Mouse (Mus musculus) heart, embryonic 12.5 days (tissue): Measurements from ENCODE around the gene Hspa8. TPM values are rescaled to one million over a fixed set of nuclear protein-coding genes. Genes with fewer than 3 reads are reported as not detected.
A peak's percentile ranks its signal among the peaks of the same experiment; 100 is the strongest.
"Not testable (repeated sequence)": the region's sequence is repeated elsewhere in the genome, so short reads cannot be mapped to it uniquely, and the experiment has no call there.

Experiments
- ATAC-seq: fragments of 200-750 bp; cut with Nextera tagmentation; 2 replicates; pipeline ENCODE4 v1.8.0; 2017; ENCODE audit warnings: moderate TSS enrichment, moderate library complexity; ENCODE audit not compliant: insufficient number of reproducible peaks, low FRiP score
- H3K27ac ChIP-seq: fragments of 300-500 bp; sonication (generic); 2 replicates; pipeline ENCODE4 v1.5.1; 2016; ENCODE audit warnings: mild to moderate bottlenecking, moderate library complexity; ENCODE audit not compliant: poor library complexity, severe bottlenecking
- H3K27me3 ChIP-seq: fragments of 300-500 bp; sonication (generic); replicated peaks from 2 replicates; pipeline ENCODE4 v1.6.1; 2016; ENCODE audit warnings: mild to moderate bottlenecking, moderate library complexity
- H3K36me3 ChIP-seq: fragments of 300-500 bp; sonication (generic); 2 replicates; pipeline ENCODE4 v1.6.1; 2016; ENCODE audit warnings: mild to moderate bottlenecking, moderate library complexity
- H3K4me1 ChIP-seq: fragments of 300-500 bp; sonication (generic); replicated peaks from 2 replicates; pipeline ENCODE4 v1.6.1; 2016; ENCODE audit warnings: mild to moderate bottlenecking
- H3K4me2 ChIP-seq: fragments of 300-500 bp; sonication (generic); 2 replicates; pipeline ENCODE4 v1.6.1; 2016; ENCODE audit warnings: mild to moderate bottlenecking, moderate library complexity
- H3K4me3 ChIP-seq: fragments of 300-500 bp; sonication (generic); 2 replicates; pipeline ENCODE4 v1.5.1; 2016; ENCODE audit warnings: mild to moderate bottlenecking
- H3K9ac ChIP-seq: fragments of 300-500 bp; sonication (generic); 2 replicates; pipeline ENCODE4 v1.6.1; 2016; ENCODE audit warnings: mild to moderate bottlenecking, moderate library complexity
- H3K9me3 ChIP-seq: fragments of 300-500 bp; sonication (generic); replicated peaks from 2 replicates; pipeline ENCODE4 v1.6.1; 2016; ENCODE audit warnings: mild to moderate bottlenecking, moderate library complexity
- WGBS: fragments of 180-500 bp; shearing (Covaris S2); methylation state at CpG from one replicate; pipeline ENCODE4 v1.1.7; 2016; 5-methylcytosine and 5-hydroxymethylcytosine counted together
- polyA plus RNA-seq: library from polyadenylated mRNA; unstranded; fragments of >200 nt; fragmentation: Nextera tagmentation; extraction: Ambion mirVana; gene quantifications from 2 replicates; pipeline ENCODE4 v1.2.1, GENCODE M21; 2016

Hspa8 gene
- polyA plus RNA-seq, 1 experiment from 2014 or later, result 2,206 TPM

- Histone ChIP-seq H3K4me3 (peak overlapping the region; percentile 94), H3K4me2 (peak overlapping the region; percentile 85), H3K27ac (peak overlapping the region; percentile 92), H3K9ac (peak overlapping the region; percentile 100), H3K36me3 (peaks cover 37% of the 10 kb centered on the region), H3K4me1 (peaks cover 39% of the 10 kb centered on the region)
- peak; percentile 0; the same call in 1 of the 2 replicates for ATAC-seq
- not testable (repeated sequence) for H3K27me3 ChIP-seq, H3K9me3 ChIP-seq
- WGBS, result under 1% methylated on average over 28 of the region's 28 CpGs
These were observed 1.1 kb downstream of the Hspa8 start for GRCm38 (mm10) chr9:40801614-40802532.

- H3K4me2 ChIP-seq, result peak overlapping the region; percentile 85
- not testable (repeated sequence) for ATAC-seq, H3K27ac ChIP-seq, H3K9me3 ChIP-seq, H3K27me3 ChIP-seq
- peaks cover 45% of the 10 kb centered on the region for H3K4me1 ChIP-seq
- WGBS, result 5% methylated on average over 8 of the region's 8 CpGs
- H3K36me3 ChIP-seq, result peaks cover 37% of the 10 kb centered on the region
- peak overlapping the region; percentile 100 for H3K9ac ChIP-seq
- peak overlapping the region; percentile 94 for H3K4me3 ChIP-seq
These were observed 1.7 kb downstream of the Hspa8 start for GRCm38 (mm10) chr9:40802533-40802875.

GRCm38 (mm10) chr9:40804576-40804975 lies 3.8 kb downstream of the Hspa8 start:
- H3K4me3 ChIP-seq, ATAC-seq, H3K27me3 ChIP-seq, H3K9me3 ChIP-seq, H3K27ac ChIP-seq: not testable (repeated sequence)
- 67% methylated on average over 3 of the region's 3 CpGs for WGBS
- Histone ChIP-seq H3K4me1 (peaks cover 40% of the 10 kb centered on the region), H3K36me3 (peaks cover 37% of the 10 kb centered on the region), H3K9ac (peak overlapping the region; percentile 50; the same call in 1 of the 2 replicates), H3K4me2 (peak overlapping the region; percentile 22; the same call in 1 of the 2 replicates)

- peak overlapping the region; percentile 22 for H3K4me2 ChIP-seq
- H3K27me3 ChIP-seq, result no peaks in the 10 kb centered on the region
- H3K9ac ChIP-seq, result peak overlapping the region; percentile 19; the same call in 1 of the 2 replicates
- H3K4me1 ChIP-seq, result peaks cover 40% of the 10 kb centered on the region
- no peak for ATAC-seq
- no peak overlapping the region for H3K4me3 ChIP-seq
- no peaks in the 10 kb centered on the region for H3K9me3 ChIP-seq
- peaks cover 42% of the 10 kb centered on the region for H3K36me3 ChIP-seq
- WGBS, result 30% methylated on average over 2 of the region's 2 CpGs
- peak overlapping the region; percentile 31; the same call in 1 of the 2 replicates for H3K27ac ChIP-seq
These were observed 4.5 kb downstream of the Hspa8 start for GRCm38 (mm10) chr9:40805263-40805662.

- no peak overlapping the region for H3K4me3 ChIP-seq
- H3K27me3 ChIP-seq, result no peaks in the 10 kb centered on the region
- 24% methylated on average over 5 of the region's 5 CpGs for WGBS
- H3K9ac ChIP-seq, result 0 out of 2 replicates have a peak overlapping the region, but pooled peaks have one; percentile 18
- peaks cover 40% of the 10 kb centered on the region for H3K4me1 ChIP-seq
- no peaks in the 10 kb centered on the region for H3K9me3 ChIP-seq
- peak overlapping the region; percentile 71 for H3K27ac ChIP-seq
- H3K36me3 ChIP-seq, result peaks cover 42% of the 10 kb centered on the region
- ATAC-seq, result peak; percentile 29; the same call in 1 of the 2 replicates
- H3K4me2 ChIP-seq, result no peak overlapping the region
These were observed 5.9 kb downstream of the Hspa8 start for GRCm38 (mm10) chr9:40806440-40807288.

GRCm38 (mm10) chr9:40807289-40807920 lies 6.6 kb downstream of the Hspa8 start:
- ATAC-seq, result 0 out of 2 replicates have a peak, but pooled peaks have one; percentile 15
- Histone ChIP-seq H3K4me1 (peaks cover 40% of the 10 kb centered on the region), H3K4me2 (no peak overlapping the region), H3K36me3 (peaks cover 39% of the 10 kb centered on the region), H3K9ac (no peak overlapping the region), H3K27ac (peak overlapping the region; percentile 71), H3K27me3 (no peaks in the 10 kb centered on the region), H3K9me3 (no peaks in the 10 kb centered on the region), H3K4me3 (no peak overlapping the region)
- WGBS, result 19% methylated on average over 11 of the region's 11 CpGs

- peaks cover 38% of the 10 kb centered on the region for H3K4me1 ChIP-seq
These were observed 7.5 kb downstream of the Hspa8 start for GRCm38 (mm10) chr9:40808061-40808906.

GRCm38 (mm10) chr9:40808907-40809280 lies 8.1 kb downstream of the Hspa8 start:
- no peak overlapping the region for H3K4me3 ChIP-seq
- H3K9ac ChIP-seq, result no peak overlapping the region
- no peak overlapping the region for H3K4me2 ChIP-seq
- ATAC-seq, result no peak
- H3K27me3 ChIP-seq, result no peaks in the 10 kb centered on the region
- H3K27ac ChIP-seq, result no peak overlapping the region
- H3K36me3 ChIP-seq, result peaks cover 31% of the 10 kb centered on the region
- H3K9me3 ChIP-seq, result no peaks in the 10 kb centered on the region
- H3K4me1 ChIP-seq, result peaks cover 32% of the 10 kb centered on the region
- WGBS, result 70% methylated on average over 8 of the region's 8 CpGs

More at GRCm38 (mm10) chr9:40808061-40808906, 7.5 kb downstream of the Hspa8 start:
- Histone ChIP-seq H3K9ac (0 out of 2 replicates have a peak overlapping the region, but pooled peaks have one; percentile 41), H3K36me3 (peaks cover 37% of the 10 kb centered on the region), H3K4me3 (no peak overlapping the region), H3K27me3 (no peaks in the 10 kb centered on the region), H3K27ac (peak overlapping the region; percentile 71), H3K4me2 (no peak overlapping the region), H3K9me3 (no peaks in the 10 kb centered on the region)
- ATAC-seq, result no peak
- 41% methylated on average over 16 of the region's 16 CpGs for WGBS

GRCm38 (mm10) chr9:40811860-40812259 lies 11.1 kb downstream of the Hspa8 start:
- Histone ChIP-seq H3K4me1 (peaks cover 16% of the 10 kb centered on the region), H3K27ac (no peak overlapping the region), H3K9ac (no peak overlapping the region), H3K36me3 (peaks cover 7% of the 10 kb centered on the region; the same call in 1 of the 2 replicates), H3K9me3 (no peaks in the 10 kb centered on the region), H3K4me2 (no peak overlapping the region), H3K27me3 (no peaks in the 10 kb centered on the region), H3K4me3 (no peak overlapping the region)
- WGBS, result 51% methylated on average over 2 of the region's 2 CpGs
- ATAC-seq, result no peak

- no peaks in the 10 kb centered on the region for H3K4me1 ChIP-seq
- no peak overlapping the region for H3K27ac ChIP-seq
- H3K36me3 ChIP-seq, result 0 out of 2 replicates have a peak, but pooled peaks cover 7% of the 10 kb centered on the region
- H3K4me2 ChIP-seq, result no peak overlapping the region
- no peaks in the 10 kb centered on the region for H3K27me3 ChIP-seq
- no peak for ATAC-seq
- no peaks in the 10 kb centered on the region for H3K9me3 ChIP-seq
- no peak overlapping the region for H3K4me3 ChIP-seq
- H3K9ac ChIP-seq, result no peak overlapping the region
- WGBS, result 78% methylated on average over 7 of the region's 7 CpGs
These were observed 13.3 kb downstream of the Hspa8 start for GRCm38 (mm10) chr9:40814060-40814459.
